Mouse (Mus musculus): ENCODE data around the gene Mfn2.

Mfn2 gene

GRCm38 (mm10) chr4:147909486-147909885, 5.0 kb upstream of the Mfn2 start:
- DNase-seq (ENCODE audit: low spot score), result no peak

- DNase-seq (ENCODE audit: low spot score), result no peak
Observed at GRCm38 (mm10) chr4:147906230-147906629, 1.7 kb upstream of the Mfn2 start.

GRCm38 (mm10) chr4:147905090-147905659, 671 bp upstream of the Mfn2 start:
- DNase-seq (ENCODE audit: low spot score), result no peak

GRCm38 (mm10) chr4:147903601-147904000, 903 bp downstream of the Mfn2 start:
- DNase-seq (ENCODE audit: low spot score), result no peak

GRCm38 (mm10) chr4:147902906-147903500, 1.5 kb downstream of the Mfn2 start:
- no peak for DNase-seq (ENCODE audit: low spot score)

GRCm38 (mm10) chr4:147900452-147900851, 4.1 kb downstream of the Mfn2 start:
- DNase-seq (ENCODE audit: low spot score), result no peak

- DNase-seq (ENCODE audit: low spot score), result no peak
Observed at GRCm38 (mm10) chr4:147897348-147897747, 7.2 kb downstream of the Mfn2 start.

- no peak for DNase-seq (ENCODE audit: low spot score)
Observed at GRCm38 (mm10) chr4:147896411-147896810, 8.1 kb downstream of the Mfn2 start.

GRCm38 (mm10) chr4:147895815-147896330, 8.6 kb downstream of the Mfn2 start:
- DNase-seq (ENCODE audit: low spot score), result no peak

GRCm38 (mm10) chr4:147890341-147890740, 14.2 kb downstream of the Mfn2 start:
- DNase-seq (ENCODE audit: low spot score), result no peak

GRCm38 (mm10) chr4:147888237-147888636, 16.3 kb downstream of the Mfn2 start:
- DNase-seq (ENCODE audit: low spot score), result no peak

- no peak for DNase-seq (ENCODE audit: low spot score)
Observed at GRCm38 (mm10) chr4:147887277-147887676, 17.2 kb downstream of the Mfn2 start.

GRCm38 (mm10) chr4:147886158-147886557, 18.3 kb downstream of the Mfn2 start:
- DNase-seq (ENCODE audit: low spot score), result no peak

- DNase-seq (ENCODE audit: low spot score), result no peak
Observed at GRCm38 (mm10) chr4:147884138-147884537, 20.4 kb downstream of the Mfn2 start.

GRCm38 (mm10) chr4:147883041-147883440, 21.5 kb downstream of the Mfn2 start:
- DNase-seq (ENCODE audit: low spot score), result no peak

GRCm38 (mm10) chr4:147881792-147882191, 22.7 kb downstream of the Mfn2 start:
- DNase-seq (ENCODE audit: low spot score), result no peak

- no peak for DNase-seq (ENCODE audit: low spot score)
Observed at GRCm38 (mm10) chr4:147879865-147880264, 24.6 kb downstream of the Mfn2 start.

- no peak for DNase-seq (ENCODE audit: low spot score)
Observed at GRCm38 (mm10) chr4:147879456-147879855, 25.0 kb downstream of the Mfn2 start.

- no peak for DNase-seq (ENCODE audit: low spot score)
Observed at GRCm38 (mm10) chr4:147878537-147878936, 26.0 kb downstream of the Mfn2 start.

- no peak for DNase-seq (ENCODE audit: low spot score)
Observed at GRCm38 (mm10) chr4:147875852-147876575, 28.5 kb downstream of the Mfn2 start.

- DNase-seq (ENCODE audit: low spot score), result no peak
Observed at GRCm38 (mm10) chr4:147869238-147869637, 35.3 kb downstream of the Mfn2 start.

- peak; percentile 94 for DNase-seq (ENCODE audit: low spot score)
Observed at GRCm38 (mm10) chr4:147868450-147869031, 36.0 kb downstream of the Mfn2 start, which contains the start of the genes Miip and Fv1. Miip (minus strand) TSS chr4:147868816. Fv1 (plus strand) TSS chr4:147868979.

Data from testis, postnatal 14 days (tissue).